8 mouse cellular contexts compared by ENCODE assay signal in the genomic region with DNA sequence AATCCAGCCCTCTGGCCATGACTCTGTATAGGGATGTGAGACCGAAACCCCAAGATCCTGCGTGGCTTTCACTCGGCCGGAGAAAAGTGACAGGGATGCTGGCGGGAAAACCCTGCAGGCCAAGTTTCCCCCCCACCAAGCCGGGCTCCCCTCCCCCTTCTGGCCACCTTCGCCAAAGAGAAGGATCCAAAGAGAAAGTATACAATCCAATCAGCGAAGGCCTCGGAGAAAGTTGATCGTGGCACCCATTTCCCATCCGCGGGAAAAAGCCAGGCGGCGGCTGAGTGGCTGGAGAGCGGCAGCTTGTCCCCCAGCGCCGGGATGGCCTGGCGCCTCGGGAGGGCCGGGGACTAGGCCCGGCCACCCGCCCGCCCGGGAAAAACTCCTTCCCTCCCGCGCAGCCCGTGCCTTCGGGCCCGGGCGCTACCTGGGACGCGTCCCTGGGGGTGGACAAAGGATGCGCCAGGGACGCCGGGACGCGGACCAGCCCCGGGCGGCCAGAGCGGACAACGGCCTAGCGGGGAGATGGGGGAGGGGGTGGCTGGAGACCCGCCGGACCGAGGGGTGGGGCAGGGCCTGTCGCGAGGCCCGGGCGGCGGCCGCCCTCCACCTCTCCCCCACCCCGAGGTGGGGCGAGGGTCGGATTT. TPM values are rescaled to one million over a fixed set of nuclear protein-coding genes. Genes with fewer than 3 reads are reported as not detected.
DNase-seq lines count a peak whose midpoint lies in the region; ATAC-seq and TF ChIP-seq lines count a peak whose summit lies in the region.

No protein-coding gene starts in this region.

- peak; percentile 15 for ATAC-seq in embryonic facial prominence, embryonic 11.5 days (replicated peaks; ENCODE audit: insufficient number of reproducible peaks, low FRiP score, low TSS enrichment, low read depth)
- ATAC-seq in heart, embryonic 14.5 days (ENCODE audit: insufficient number of reproducible peaks, insufficient read depth, low FRiP score, low read depth): peak; percentile 23; the same call in 1 of the 2 replicates
- peak; percentile 28 for ATAC-seq in lung, embryonic 14.5 days (ENCODE audit: insufficient read depth)
- peak; percentile 19 for ATAC-seq in neural tube, embryonic 15.5 days (ENCODE audit: low FRiP score)

- H3K9ac ChIP-seq in embryonic facial prominence, embryonic 11.5 days (replicated peaks; ENCODE audit: low read length): peak overlapping the region; percentile 97
- H3K9ac ChIP-seq in heart, embryonic 14.5 days (ENCODE audit: low read length): peak overlapping the region; percentile 99
- H3K9ac ChIP-seq in lung, embryonic 14.5 days: peak overlapping the region; percentile 94
- peak overlapping the region; percentile 96 for H3K9ac ChIP-seq in neural tube, embryonic 15.5 days (replicated peaks)

- peaks cover 2% of the 10 kb centered on the region; the same call in 1 of the 2 replicates for H3K4me1 ChIP-seq in embryonic facial prominence, embryonic 11.5 days (ENCODE audit: control insufficient read depth, insufficient read depth, low read length)
- peaks cover 3 to 17% of the 10 kb centered on the region in 2 experiments for H3K4me1 ChIP-seq in heart, embryonic 14.5 days (ENCODE audit: control insufficient read depth in 2 of 2, insufficient read depth in 2 of 2, low read length in 2 of 2)
- H3K4me1 ChIP-seq in lung, embryonic 14.5 days (ENCODE audit: insufficient read depth): peaks cover 4% of the 10 kb centered on the region; the same call in 1 of the 2 replicates
- H3K4me1 ChIP-seq in neural tube, embryonic 15.5 days: peaks cover 21% of the 10 kb centered on the region

- peak; percentile 64 for DNase-seq in A20 (ENCODE audit: low read depth, low spot score)
- DNase-seq in adrenal gland, adult 8-10 months: peak; percentile 18
- DNase-seq in embryonic facial prominence, embryonic 11.5 days (ENCODE audit: low spot score): peak; percentile 66
- peak; percentile 64 for DNase-seq in kidney, postnatal 14 days
- DNase-seq in lung, embryonic 14.5 days: peak; percentile 71
- peak; percentile 39 for DNase-seq in thymus, postnatal 0 days (ENCODE audit: low spot score)

- no peaks in the 10 kb centered on the region; the same call in 1 of the 2 replicates for H3K36me3 ChIP-seq in embryonic facial prominence, embryonic 11.5 days (replicated peaks; ENCODE audit: control insufficient read depth, insufficient read depth, low read depth, low read length)
- H3K36me3 ChIP-seq in heart, embryonic 14.5 days (ENCODE audit: control insufficient read depth, insufficient read depth, low read length): peaks cover 12% of the 10 kb centered on the region
- H3K36me3 ChIP-seq in lung, embryonic 14.5 days (ENCODE audit: insufficient read depth): peaks cover 14% of the 10 kb centered on the region; the same call in 1 of the 2 replicates
- H3K36me3 ChIP-seq in neural tube, embryonic 15.5 days: peaks cover 4% of the 10 kb centered on the region; the same call in 1 of the 2 replicates

- peak overlapping the region; percentile 95 for H3K27ac ChIP-seq in embryonic facial prominence, embryonic 11.5 days (replicated peaks; ENCODE audit: low read depth, low read length)
- peak overlapping the region; percentile 91 to 99 for H3K27ac ChIP-seq in heart, embryonic 14.5 days (replicated peaks in 1 of 2; ENCODE audit: control insufficient read depth in 1 of 2, insufficient read depth in 1 of 2, low read depth in 2 of 2, low read length in 2 of 2)
- H3K27ac ChIP-seq in lung, embryonic 14.5 days (ENCODE audit: low read depth): peak overlapping the region; percentile 99
- H3K27ac ChIP-seq in neural tube, embryonic 15.5 days (replicated peaks): peak overlapping the region; percentile 95

- peak overlapping the region; percentile 59 for H3K4me2 ChIP-seq in embryonic facial prominence, embryonic 11.5 days (ENCODE audit: low read depth, low read length)
- H3K4me2 ChIP-seq in heart, embryonic 14.5 days (ENCODE audit: low read length): peak overlapping the region; percentile 73
- H3K4me2 ChIP-seq in lung, embryonic 14.5 days: peak overlapping the region; percentile 84
- H3K4me2 ChIP-seq in neural tube, embryonic 15.5 days: peak overlapping the region; percentile 71

- under 1% methylated on average over 52 of the region's 54 CpGs for WGBS in embryonic facial prominence, embryonic 11.5 days
- WGBS in heart, embryonic 14.5 days: under 1% methylated on average over 50 of the region's 54 CpGs
- WGBS in lung, embryonic 14.5 days: under 1% methylated on average over 43 of the region's 54 CpGs
- WGBS in neural tube, embryonic 15.5 days: under 1% methylated on average over 52 of the region's 54 CpGs

- no peak for TF ChIP-seq CTCF in lung, embryonic 14.5 days (IDR thresholded peaks at IDR 0.05; ENCODE audit: low read depth)

- no peaks in the 10 kb centered on the region for H3K27me3 ChIP-seq in embryonic facial prominence, embryonic 11.5 days (ENCODE audit: control insufficient read depth, insufficient read depth, low read length)
- H3K27me3 ChIP-seq in heart, embryonic 14.5 days (ENCODE audit: control insufficient read depth, insufficient read depth, low read length): no peaks in the 10 kb centered on the region
- no peaks in the 10 kb centered on the region for H3K27me3 ChIP-seq in lung, embryonic 14.5 days (ENCODE audit: insufficient read depth, low read length)
- no peaks in the 10 kb centered on the region for H3K27me3 ChIP-seq in neural tube, embryonic 15.5 days (replicated peaks)

- peak overlapping the region; percentile 78 for H3K4me3 ChIP-seq in embryonic facial prominence, embryonic 11.5 days (ENCODE audit: low read depth, low read length)
- peak overlapping the region; percentile 73 to 100 for H3K4me3 ChIP-seq in heart, embryonic 14.5 days (ENCODE audit: control insufficient read depth in 1 of 2, insufficient read depth in 1 of 2, low read depth in 1 of 2, low read length in 2 of 2)
- H3K4me3 ChIP-seq in lung, embryonic 14.5 days (ENCODE audit: low read depth, low read length): peak overlapping the region; percentile 79
- H3K4me3 ChIP-seq in neural tube, embryonic 15.5 days (replicated peaks): peak overlapping the region; percentile 89

- H3K9me3 ChIP-seq in embryonic facial prominence, embryonic 11.5 days (replicated peaks; ENCODE audit: control insufficient read depth, low read length): no peaks in the 10 kb centered on the region
- no peaks in the 10 kb centered on the region for H3K9me3 ChIP-seq in heart, embryonic 14.5 days (ENCODE audit: control insufficient read depth, low read length)
- no peaks in the 10 kb centered on the region for H3K9me3 ChIP-seq in lung, embryonic 14.5 days (ENCODE audit: low read depth, low read length)
- H3K9me3 ChIP-seq in neural tube, embryonic 15.5 days (replicated peaks): no peaks in the 10 kb centered on the region

RNA-seq across cellular contexts. Expression of gene Cand1, which starts 0.7 kb away (rescaled TPM):
- 100 to 1,000 TPM; 104 to 119 (median 110) TPM for total RNA-seq in adrenal gland, adult 8-10 months (2022)
- polyA plus RNA-seq in embryonic facial prominence, embryonic 11.5 days (2014; fragmentation: Nextera tagmentation; extraction: Ambion mirVana): 127 and 134 TPM in 2 replicates
- polyA plus RNA-seq in heart, embryonic 14.5 days (2014; fragmentation: Nextera tagmentation; extraction: Ambion mirVana): 58.7 and 63.2 TPM in 2 replicates
- polyA plus RNA-seq in lung, embryonic 14.5 days (2014; fragmentation: Nextera tagmentation; extraction: Ambion mirVana): 102 and 104 TPM in 2 replicates
- 43.1 and 47.8 TPM in 2 replicates for polyA plus RNA-seq in neural tube, embryonic 15.5 days (2015; fragmentation: Nextera tagmentation; extraction: Ambion mirVana)
- polyA plus RNA-seq in thymus, postnatal 0 days (2015; fragmentation: Nextera tagmentation; extraction: Ambion mirVana): 28.6 and 35.7 TPM in 2 replicates

Comparison
In these comparisons a context has a peak if more than half of its experiments do, and no peak if none do; other contexts are left out.
1. Peak in every context shown above with its lines: DNase-seq, ATAC-seq, H3K4me3 ChIP-seq and H3K27ac ChIP-seq.
2. DNase-seq: peak in every context shown above with its lines; median percentile 71 in lung, embryonic 14.5 days; 66 in embryonic facial prominence, embryonic 11.5 days; 64 in A20; 64 in kidney, postnatal 14 days; 39 in thymus, postnatal 0 days; 18 in adrenal gland, adult 8-10 months.